In the genomic region with DNA sequence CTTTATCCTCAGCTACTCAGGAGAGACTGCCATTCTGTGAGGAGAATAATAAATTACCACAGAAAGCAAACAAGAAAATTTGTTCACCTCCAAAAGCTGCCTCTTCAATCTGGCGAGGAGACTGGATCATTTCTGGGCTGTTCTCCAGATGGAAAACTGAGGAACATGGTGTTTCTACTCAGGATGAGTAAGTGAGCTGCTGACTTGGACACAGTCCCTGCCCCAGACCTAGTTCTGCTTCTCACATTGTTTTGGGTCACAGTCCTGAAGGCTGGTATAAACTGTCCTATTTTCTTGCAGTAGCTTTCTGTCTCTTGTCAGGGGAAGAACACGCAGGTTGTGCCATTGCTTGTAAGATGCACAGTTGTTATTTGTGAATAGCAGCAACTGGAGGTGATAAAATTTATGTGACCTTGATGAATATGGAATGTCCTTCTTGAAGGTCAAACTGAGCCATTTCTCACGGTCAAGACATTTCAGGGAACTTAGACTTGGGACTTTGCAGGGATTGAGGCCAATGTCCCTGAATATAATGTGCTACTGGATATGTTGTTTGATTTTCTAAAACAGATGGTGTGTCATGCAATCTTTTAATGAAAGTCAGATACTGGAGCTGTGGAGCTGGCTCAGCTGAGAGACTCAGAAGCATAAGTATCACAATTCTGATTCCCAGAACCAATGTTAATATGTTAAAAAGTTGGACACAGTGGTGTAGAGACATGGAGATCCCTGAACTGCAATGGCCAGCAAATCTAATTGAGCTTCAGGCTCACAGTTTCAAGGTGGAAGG, we compare ENCODE assay signal across 8 mouse cellular contexts.
DNase-seq lines count a peak whose midpoint lies in the region; ATAC-seq lines count a peak whose summit lies in the region.

No protein-coding gene starts in this region.

- H3K36me3 ChIP-seq in hindbrain, embryonic 12.5 days, result no peaks in the 10 kb centered on the region
- no peaks in the 10 kb centered on the region for H3K36me3 ChIP-seq in hindbrain, embryonic 11.5 days (ENCODE audit: control insufficient read depth, insufficient read depth, low read length)

- 92% methylated on average over 3 of the region's 3 CpGs for WGBS in hindbrain, embryonic 12.5 days
- WGBS in hindbrain, embryonic 11.5 days, result 90% methylated on average over 3 of the region's 3 CpGs

- peaks cover 7% of the 10 kb centered on the region for H3K4me1 ChIP-seq in hindbrain, embryonic 12.5 days
- no peaks in the 10 kb centered on the region for H3K4me1 ChIP-seq in hindbrain, embryonic 11.5 days (replicated peaks; ENCODE audit: control insufficient read depth, insufficient read depth, low read length)

- no peaks in the 10 kb centered on the region for H3K27me3 ChIP-seq in hindbrain, embryonic 12.5 days
- H3K27me3 ChIP-seq in hindbrain, embryonic 11.5 days (ENCODE audit: control insufficient read depth, insufficient read depth, low read length), result no peaks in the 10 kb centered on the region

- no peak overlapping the region for H3K4me3 ChIP-seq in hindbrain, embryonic 12.5 days
- no peak overlapping the region for H3K4me3 ChIP-seq in hindbrain, embryonic 11.5 days (ENCODE audit: low read depth, low read length)

- no peak for ATAC-seq in hindbrain, embryonic 12.5 days (ENCODE audit: low FRiP score)
- no peak for ATAC-seq in hindbrain, embryonic 11.5 days (ENCODE audit: low FRiP score)

- H3K9me3 ChIP-seq in hindbrain, embryonic 12.5 days (replicated peaks), result no peaks in the 10 kb centered on the region
- H3K9me3 ChIP-seq in hindbrain, embryonic 11.5 days (ENCODE audit: control insufficient read depth, low read length), result no peaks in the 10 kb centered on the region

- peak; percentile 64 to 74 for DNase-seq in adrenal gland, adult (ENCODE audit: inconsistent age in 2 of 2, low spot score in 1 of 2)
- DNase-seq in adrenal gland, postnatal 4 days (ENCODE audit: low spot score in 2 of 2), result no peak
- DNase-seq in adrenal gland, adult 8-10 months, result peak; percentile 2
- DNase-seq in frontal cortex, postnatal 10 days (ENCODE audit: low spot score in 2 of 2), result peak; percentile 8 to 10
- DNase-seq in layer of hippocampus, postnatal 25 days (ENCODE audit: extremely low spot score in 1 of 2, low spot score in 1 of 2), result peak; percentile 11 to 12
- DNase-seq in thymus, postnatal 36 days, result no peak
- no peak for DNase-seq in hindbrain, embryonic 11.5 days (ENCODE audit: low spot score)

- H3K9ac ChIP-seq in hindbrain, embryonic 12.5 days, result no peak overlapping the region
- H3K9ac ChIP-seq in hindbrain, embryonic 11.5 days (ENCODE audit: low read depth, low read length), result no peak overlapping the region

- H3K27ac ChIP-seq in hindbrain, embryonic 12.5 days, result no peak overlapping the region
- H3K27ac ChIP-seq in hindbrain, embryonic 11.5 days (ENCODE audit: low read depth, low read length), result no peak overlapping the region

- H3K4me2 ChIP-seq in hindbrain, embryonic 12.5 days (replicated peaks), result no peak overlapping the region
- no peak overlapping the region for H3K4me2 ChIP-seq in hindbrain, embryonic 11.5 days (replicated peaks; ENCODE audit: low read depth, low read length)

Comparison
In these comparisons a context has a peak if more than half of its experiments do, and no peak if none do; other contexts are left out.
1. DNase-seq: peak in adrenal gland, adult (2 of 2), adrenal gland, adult 8-10 months (single experiment), frontal cortex, postnatal 10 days (2 of 2) and layer of hippocampus, postnatal 25 days (2 of 2); none in adrenal gland, postnatal 4 days (0 of 2), thymus, postnatal 36 days (0 of 2) and hindbrain, embryonic 11.5 days (single experiment).